Mouse (Mus musculus) cerebral cortex, adult 2 months (tissue): Measurements from ENCODE around the gene Sec31b.

Source experiments
- WGBS: fragments of 180-500 bp; shearing (Covaris S2); methylation state at CpG from one replicate; pipeline ENCODE4 v1.1.7; 2018; 5-methylcytosine and 5-hydroxymethylcytosine counted together

Sec31b gene

GRCm38 (mm10) chr19:44535376-44535775 lies 10.3 kb downstream of the Sec31b start:
- WGBS: 33% methylated on average over 3 of the region's 3 CpGs

GRCm38 (mm10) chr19:44530018-44530417 lies 15.6 kb downstream of the Sec31b start:
- WGBS: 92% methylated on average over 6 of the region's 6 CpGs

GRCm38 (mm10) chr19:44525551-44526205 lies 20.0 kb downstream of the Sec31b start:
- 77% methylated on average over 9 of the region's 9 CpGs for WGBS

- 55% methylated on average over 7 of the region's 7 CpGs for WGBS
These were observed 26.5 kb downstream of the Sec31b start for GRCm38 (mm10) chr19:44519152-44519551.

- WGBS: 73% methylated on average over 12 of the region's 12 CpGs
These were observed 27.5 kb downstream of the Sec31b start for GRCm38 (mm10) chr19:44517996-44518768.

- WGBS: 70% methylated on average over 6 of the region's 6 CpGs
These were observed 29.9 kb downstream of the Sec31b start for GRCm38 (mm10) chr19:44515769-44516168.

GRCm38 (mm10) chr19:44514521-44515451 lies 30.9 kb downstream of the Sec31b start:
- 33% methylated on average over 14 of the region's 14 CpGs for WGBS

- 20% methylated on average over 7 of the region's 7 CpGs for WGBS
These were observed 31.7 kb downstream of the Sec31b start for GRCm38 (mm10) chr19:44513921-44514482.

- WGBS: 24% methylated on average over 11 of the region's 11 CpGs
These were observed 32.4 kb downstream of the Sec31b start for GRCm38 (mm10) chr19:44513054-44513833.

- 36% methylated on average over 5 of the region's 5 CpGs for WGBS
These were observed 33.1 kb downstream of the Sec31b start for GRCm38 (mm10) chr19:44512601-44513000.

- WGBS: 1% methylated on average over 66 of the region's 66 CpGs
These were observed 34.0 kb downstream of the Sec31b start for GRCm38 (mm10) chr19:44511451-44512231.

GRCm38 (mm10) chr19:44510534-44511175 lies 35.0 kb downstream of the Sec31b start:
- 7% methylated on average over 12 of the region's 12 CpGs for WGBS

GRCm38 (mm10) chr19:44502741-44503140 lies 42.9 kb downstream of the Sec31b start:
- 72% methylated on average over 4 of the region's 4 CpGs for WGBS

- WGBS: 86% methylated on average over 6 of the region's 6 CpGs
These were observed 43.7 kb downstream of the Sec31b start for GRCm38 (mm10) chr19:44501925-44502324.

- 57% methylated on average over 5 of the region's 5 CpGs for WGBS
These were observed 45.4 kb downstream of the Sec31b start for GRCm38 (mm10) chr19:44500240-44500639.

GRCm38 (mm10) chr19:44498936-44499335 lies 46.7 kb downstream of the Sec31b start:
- 67% methylated on average over 6 of the region's 6 CpGs for WGBS

GRCm38 (mm10) chr19:44496941-44497340 lies 48.7 kb downstream of the Sec31b start:
- WGBS: 58% methylated on average over 10 of the region's 10 CpGs

- WGBS: 47% methylated on average over 8 of the region's 8 CpGs
These were observed 49.2 kb downstream of the Sec31b start for GRCm38 (mm10) chr19:44496511-44496910.

GRCm38 (mm10) chr19:44493128-44493527 lies 52.5 kb downstream of the Sec31b start, which contains the start of gene Wnt8b:
Wnt8b (plus strand) TSS chr19:44493472.
- 25% methylated on average over 8 of the region's 8 CpGs for WGBS

- WGBS: 20% methylated on average over 8 of the region's 8 CpGs
These were observed 58.4 kb downstream of the Sec31b start for GRCm38 (mm10) chr19:44487266-44487665.
